Mouse (Mus musculus) ES-E14 (cell line): ENCODE data around the gene Sirt3.

Experiments used
- CHD2 ChIP-seq: IDR thresholded peaks from 2 replicates; pipeline ENCODE4 v1.6.1; 2014; ENCODE audit warnings: mild to moderate bottlenecking, low read depth, low read length, inconsistent platforms
- HCFC1 ChIP-seq: IDR thresholded peaks from 2 replicates; pipeline ENCODE4 v1.6.1; 2012; ENCODE audit warnings: low read length, inconsistent platforms, borderline replicate concordance; ENCODE audit not compliant: insufficient read depth
- MAFK ChIP-seq: IDR thresholded peaks from 2 replicates; pipeline ENCODE4 v1.6.1; 2014; ENCODE audit warnings: mild to moderate bottlenecking, low read depth, low read length, inconsistent platforms; ENCODE audit not compliant: insufficient read depth
- ZC3H11A ChIP-seq: IDR thresholded peaks from 2 replicates; pipeline ENCODE4 v1.6.1; 2012; ENCODE audit warnings: low read depth, mild to moderate bottlenecking, inconsistent platforms, low read length, borderline replicate concordance
- ZNF384 ChIP-seq: IDR thresholded peaks from 2 replicates; pipeline ENCODE4 v1.6.1; 2012; ENCODE audit warnings: low read depth, low read length, inconsistent platforms

DNA sequence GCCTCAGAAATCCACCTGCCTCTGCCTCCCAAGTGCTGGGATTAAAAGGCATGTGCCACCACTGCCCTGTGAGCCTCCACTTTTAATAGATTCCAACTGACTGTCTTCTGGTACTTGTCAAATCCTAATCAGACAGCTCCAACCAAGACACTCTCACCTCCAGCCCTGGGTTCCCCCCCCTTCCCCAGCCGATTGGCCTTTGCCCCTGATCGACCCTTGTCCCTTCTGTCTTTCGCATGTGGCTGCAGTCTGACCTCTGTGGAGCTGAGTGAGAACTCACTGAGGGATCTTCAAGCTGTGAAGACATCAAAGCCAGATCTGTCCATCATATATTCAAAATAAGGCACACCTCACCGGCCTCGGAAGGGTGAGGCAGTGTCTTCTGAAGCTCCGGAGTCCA is 45.1 kb upstream of the Sirt3 start:
- TF ChIP-seq ZC3H11A (no peak), MAFK (no peak), HCFC1 (no peak), CHD2 (no peak), ZNF384 (no peak)
